Mouse (Mus musculus): ENCODE data around the gene Apoh. TPM values are rescaled to one million over a fixed set of nuclear protein-coding genes. Genes with fewer than 3 reads are reported as not detected.

Gene Apoh
- polyA plus RNA-seq, 1 experiment from 2014 or later, result not detected

DNA sequence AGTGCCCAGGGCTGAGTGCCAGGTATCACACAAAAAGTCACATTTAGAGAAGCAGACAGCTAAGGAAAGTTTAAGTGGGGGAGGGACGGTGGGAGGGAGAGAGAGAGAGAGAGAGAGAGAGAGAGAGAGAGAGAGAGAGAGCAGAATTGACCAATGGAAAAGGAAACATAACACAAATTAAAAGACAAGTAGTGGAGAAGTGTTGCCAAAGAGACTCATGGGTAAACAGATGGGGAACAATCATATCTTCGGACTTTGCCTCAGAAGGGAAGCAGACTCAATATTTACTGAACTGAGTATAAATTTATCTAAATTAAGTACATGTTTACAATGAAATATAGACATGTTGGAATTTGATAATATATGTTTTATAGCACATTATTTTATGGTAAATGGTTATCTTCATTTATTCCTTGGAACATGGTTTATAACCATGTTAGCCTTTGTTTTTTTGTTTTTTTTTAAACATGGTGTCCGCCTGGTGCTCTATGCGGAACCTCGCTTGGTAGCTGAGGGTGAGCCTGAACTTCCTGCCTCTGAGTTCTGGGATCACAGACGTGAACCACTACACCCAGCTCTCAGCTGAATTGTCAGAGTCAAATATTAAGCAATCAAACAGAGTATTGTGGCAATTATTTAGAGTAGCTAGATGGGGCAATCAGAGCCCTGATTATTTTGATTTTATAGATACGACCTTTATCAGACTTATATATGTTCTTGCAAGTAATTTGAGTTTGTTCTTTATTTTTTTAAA lies 53.1 kb downstream of the Apoh start:
- H3K4me1 ChIP-seq, result no peaks in the 10 kb centered on the region
- no peak for ATAC-seq (ENCODE audit: low FRiP score, low read depth)
- no peaks in the 10 kb centered on the region for H3K36me3 ChIP-seq
- 90% methylated on average over 7 of the region's 7 CpGs for WGBS
- H3K4me2 ChIP-seq (replicated peaks), result no peak overlapping the region
- no peaks in the 10 kb centered on the region for H3K9me3 ChIP-seq
- no peak overlapping the region for H3K27ac ChIP-seq (replicated peaks)
- H3K9ac ChIP-seq (replicated peaks), result no peak overlapping the region
- H3K4me3 ChIP-seq, result no peak overlapping the region
- no peaks in the 10 kb centered on the region for H3K27me3 ChIP-seq

GRCm38 (mm10) chr11:108409876-108410644 lies 66.9 kb downstream of the Apoh start:
- H3K9ac ChIP-seq (replicated peaks), result no peak overlapping the region
- H3K4me1 ChIP-seq, result peaks cover 4% of the 10 kb centered on the region
- H3K27ac ChIP-seq (replicated peaks), result 0 out of 2 replicates have a peak overlapping the region, but pooled peaks have one; percentile 30
- H3K4me3 ChIP-seq, result no peak overlapping the region
- H3K4me2 ChIP-seq (replicated peaks), result no peak overlapping the region
- peak; percentile 44; the same call in 1 of the 2 replicates for ATAC-seq (ENCODE audit: low FRiP score, low read depth)
- no peaks in the 10 kb centered on the region for H3K9me3 ChIP-seq
- H3K36me3 ChIP-seq, result no peaks in the 10 kb centered on the region
- 65% methylated on average over 8 of the region's 9 CpGs for WGBS
- no peaks in the 10 kb centered on the region for H3K27me3 ChIP-seq

DNA sequence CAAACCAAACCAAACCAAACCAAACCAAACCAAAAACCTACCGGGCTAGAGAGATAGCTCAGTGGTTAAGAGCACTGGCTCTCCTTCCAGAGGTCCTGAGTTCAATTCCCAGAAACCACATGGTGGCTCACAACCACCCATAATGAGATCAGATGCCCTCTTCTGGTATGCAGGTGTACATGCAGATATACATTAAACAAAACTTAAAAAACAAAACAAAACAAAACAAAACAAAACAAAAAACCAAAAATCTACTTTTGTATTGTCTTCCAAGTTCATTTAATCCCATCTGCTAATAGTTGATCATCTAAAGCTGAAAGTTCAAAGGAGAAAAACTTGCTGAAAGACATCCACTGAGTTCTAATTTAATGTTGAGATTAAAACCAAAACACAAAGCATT lies 73.2 kb downstream of the Apoh start:
- H3K27ac ChIP-seq (replicated peaks), result no peak overlapping the region
- H3K36me3 ChIP-seq, result no peaks in the 10 kb centered on the region
- WGBS, result 92% methylated on average over 1 of the region's 1 CpGs
- H3K4me1 ChIP-seq, result no peaks in the 10 kb centered on the region
- no peaks in the 10 kb centered on the region for H3K9me3 ChIP-seq
- no peaks in the 10 kb centered on the region for H3K27me3 ChIP-seq
- H3K9ac ChIP-seq (replicated peaks), result no peak overlapping the region
- no peak overlapping the region for H3K4me2 ChIP-seq (replicated peaks)
- no peak overlapping the region for H3K4me3 ChIP-seq
- ATAC-seq (ENCODE audit: low FRiP score, low read depth), result no peak

GRCm38 (mm10) chr11:108418540-108418939 lies 75.4 kb downstream of the Apoh start:
- Histone ChIP-seq H3K9ac (replicated peaks) (no peak overlapping the region), H3K27ac (replicated peaks) (no peak overlapping the region), H3K27me3 (peaks cover 5% of the 10 kb centered on the region), H3K4me2 (replicated peaks) (no peak overlapping the region), H3K9me3 (no peaks in the 10 kb centered on the region), H3K4me1 (peaks cover 6% of the 10 kb centered on the region), H3K36me3 (no peaks in the 10 kb centered on the region), H3K4me3 (no peak overlapping the region)
- WGBS, result 33% methylated on average over 1 of the region's 1 CpGs
- no peak for ATAC-seq (ENCODE audit: low FRiP score, low read depth)

DNA sequence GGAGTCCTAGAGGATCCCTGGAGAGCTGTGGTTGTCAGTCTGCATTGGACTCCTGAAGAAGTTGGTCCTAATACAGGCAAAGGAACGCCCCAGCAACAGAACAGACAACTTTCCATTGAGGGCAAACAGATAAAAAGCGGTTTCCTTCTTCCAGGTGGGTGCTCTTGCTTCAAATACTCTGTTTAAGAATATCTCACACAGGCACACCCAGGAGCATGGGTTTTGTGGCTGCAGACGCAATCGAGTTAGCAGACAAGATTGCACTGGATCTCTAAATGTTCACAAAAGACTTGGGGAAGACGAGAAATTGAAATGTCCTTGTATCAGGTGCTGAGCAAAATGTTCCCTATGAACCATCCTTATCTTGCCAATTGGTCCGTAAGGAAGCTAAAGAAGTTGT lies 76.1 kb downstream of the Apoh start:
- H3K36me3 ChIP-seq, result no peaks in the 10 kb centered on the region
- no peak overlapping the region for H3K4me3 ChIP-seq
- no peaks in the 10 kb centered on the region for H3K9me3 ChIP-seq
- H3K4me1 ChIP-seq, result peaks cover 13% of the 10 kb centered on the region
- 93% methylated on average over 6 of the region's 6 CpGs for WGBS
- H3K4me2 ChIP-seq (replicated peaks), result no peak overlapping the region
- H3K27ac ChIP-seq (replicated peaks), result no peak overlapping the region
- peaks cover 6% of the 10 kb centered on the region for H3K27me3 ChIP-seq
- no peak overlapping the region for H3K9ac ChIP-seq (replicated peaks)
- ATAC-seq (ENCODE audit: low FRiP score, low read depth), result no peak

- H3K27ac ChIP-seq (replicated peaks), result no peak overlapping the region
- no peak overlapping the region for H3K9ac ChIP-seq (replicated peaks)
- H3K4me3 ChIP-seq, result no peak overlapping the region
- H3K4me1 ChIP-seq, result peaks cover 13% of the 10 kb centered on the region
- WGBS, result 76% methylated on average over 4 of the region's 4 CpGs
- H3K36me3 ChIP-seq, result no peaks in the 10 kb centered on the region
- peaks cover 6% of the 10 kb centered on the region for H3K27me3 ChIP-seq
- H3K4me2 ChIP-seq (replicated peaks), result no peak overlapping the region
- H3K9me3 ChIP-seq, result no peaks in the 10 kb centered on the region
- no peak for ATAC-seq (ENCODE audit: low FRiP score, low read depth)
These were observed 77.6 kb downstream of the Apoh start for GRCm38 (mm10) chr11:108420751-108421150.

- Histone ChIP-seq H3K9me3 (no peaks in the 10 kb centered on the region), H3K4me2 (replicated peaks) (peak overlapping the region; percentile 59), H3K4me1 (peaks cover 16% of the 10 kb centered on the region), H3K27me3 (peaks cover 6% of the 10 kb centered on the region), H3K9ac (replicated peaks) (no peak overlapping the region), H3K27ac (replicated peaks) (no peak overlapping the region), H3K36me3 (no peaks in the 10 kb centered on the region), H3K4me3 (no peak overlapping the region)
- no peak for ATAC-seq (ENCODE audit: low FRiP score, low read depth)
- 44% methylated on average over 7 of the region's 7 CpGs for WGBS
These were observed 80.1 kb downstream of the Apoh start for GRCm38 (mm10) chr11:108423221-108423620.

DNA sequence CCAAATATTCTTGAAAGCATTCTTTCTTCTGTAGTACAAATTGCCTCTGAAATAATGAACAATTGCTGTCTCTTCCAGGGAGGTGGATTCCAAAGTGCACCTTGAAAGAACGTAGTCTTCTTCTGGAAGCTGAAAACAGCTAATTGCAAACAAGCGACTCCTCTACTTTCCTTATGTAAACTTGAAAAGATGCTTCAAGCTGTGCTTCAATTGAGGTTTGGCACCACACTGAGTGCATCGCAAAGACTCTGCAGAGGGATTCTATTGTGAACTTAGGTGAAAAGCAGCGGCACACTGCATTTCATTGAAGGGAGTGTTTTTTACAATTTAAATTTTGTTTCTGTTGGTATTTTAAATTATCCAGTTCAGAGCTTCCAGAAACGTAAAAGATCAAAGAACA lies 81.0 kb downstream of the Apoh start:
- peak overlapping the region; percentile 73 for H3K27ac ChIP-seq (replicated peaks)
- peak overlapping the region; percentile 59 for H3K4me2 ChIP-seq (replicated peaks)
- no peaks in the 10 kb centered on the region for H3K9me3 ChIP-seq
- peak overlapping the region; percentile 21; the same call in 1 of the 2 replicates for H3K9ac ChIP-seq (replicated peaks)
- no peak for ATAC-seq (ENCODE audit: low FRiP score, low read depth)
- no peaks in the 10 kb centered on the region for H3K36me3 ChIP-seq
- H3K27me3 ChIP-seq, result peaks cover 6% of the 10 kb centered on the region
- H3K4me1 ChIP-seq, result peaks cover 16% of the 10 kb centered on the region
- WGBS, result 0% methylated on average over 5 of the region's 5 CpGs
- H3K4me3 ChIP-seq, result peak overlapping the region; percentile 59

DNA sequence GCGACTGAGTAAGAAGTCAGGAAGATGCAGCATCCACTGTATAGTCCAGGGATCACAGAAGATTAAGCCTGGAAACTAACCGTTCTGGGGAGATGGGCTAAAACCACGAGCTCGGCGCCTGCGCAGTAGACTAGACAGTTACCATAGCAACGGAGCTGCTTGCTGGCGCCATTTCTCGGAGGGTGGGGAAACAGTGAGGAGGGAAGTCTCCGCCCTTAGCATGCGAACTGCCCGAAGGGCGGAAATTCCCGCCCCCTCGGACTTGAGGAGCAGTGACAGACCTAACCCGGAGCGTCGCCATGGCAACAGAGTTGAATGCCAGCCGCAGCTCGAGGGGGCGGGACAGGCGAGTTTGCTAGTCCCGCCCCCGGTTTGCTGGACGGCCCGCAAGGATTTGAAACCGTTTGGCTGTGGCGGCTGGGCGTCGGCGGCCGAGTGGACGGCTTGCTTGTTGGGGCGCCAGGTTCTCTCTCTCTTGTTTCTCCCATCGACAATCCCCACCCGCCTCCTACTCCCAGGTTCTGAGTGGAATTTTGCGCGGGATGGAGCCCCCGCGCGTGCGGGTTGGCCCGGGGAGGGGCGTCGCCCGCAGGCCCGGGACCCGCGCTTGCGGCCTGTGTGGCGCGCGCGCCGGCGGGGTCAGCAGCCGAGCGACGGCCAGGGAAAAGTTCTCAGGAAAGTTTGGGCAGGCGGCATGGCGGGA lies 81.9 kb downstream of the Apoh start, which contains the start of gene Cep112:
Gene Cep112, plus strand, starts transcription at position 304 of the 703 bp plus-strand sequence.
- Histone ChIP-seq H3K36me3 (no peaks in the 10 kb centered on the region), H3K27ac (replicated peaks) (peak within 1 kb of the TSS; percentile 73), H3K9ac (replicated peaks) (peak within 1 kb of the TSS; percentile 65), H3K4me3 (peak within 1 kb of the TSS; percentile 59), H3K4me2 (replicated peaks) (peak within 1 kb of the TSS; percentile 59), H3K27me3 (peaks cover 6% of the 10 kb centered on the region), H3K9me3 (no peaks in the 10 kb centered on the region), H3K4me1 (peaks cover 16% of the 10 kb centered on the region)
- ATAC-seq (ENCODE audit: low FRiP score, low read depth), result peak; percentile 94
- WGBS, result under 1% methylated on average over 61 of the region's 61 CpGs

DNA sequence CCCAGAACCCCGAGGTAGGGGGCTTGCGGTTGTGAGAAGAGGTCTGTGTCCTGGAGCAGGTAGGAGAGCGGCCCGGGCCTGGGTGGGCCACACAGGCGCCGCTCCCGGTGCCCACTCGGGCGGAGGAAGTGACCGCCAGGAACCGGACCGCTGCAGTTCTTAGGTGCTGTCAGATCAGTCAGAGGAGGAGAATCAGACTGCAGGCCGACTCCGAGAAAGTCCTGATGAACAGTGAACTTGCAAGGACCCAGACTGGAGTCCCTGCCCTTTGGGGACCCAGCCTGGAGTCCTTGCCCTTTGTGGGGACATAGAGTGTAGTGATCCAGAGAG lies 82.4 kb downstream of the Apoh start:
- H3K4me3 ChIP-seq, result peak overlapping the region; percentile 59
- no peaks in the 10 kb centered on the region for H3K9me3 ChIP-seq
- ATAC-seq (ENCODE audit: low FRiP score, low read depth), result peak; percentile 65
- H3K36me3 ChIP-seq, result no peaks in the 10 kb centered on the region
- WGBS, result 11% methylated on average over 14 of the region's 14 CpGs
- H3K9ac ChIP-seq (replicated peaks), result peak overlapping the region; percentile 65
- H3K4me1 ChIP-seq, result peaks cover 16% of the 10 kb centered on the region
- no peak overlapping the region for H3K27ac ChIP-seq (replicated peaks)
- H3K27me3 ChIP-seq, result peaks cover 6% of the 10 kb centered on the region
- H3K4me2 ChIP-seq (replicated peaks), result peak overlapping the region; percentile 59

- Histone ChIP-seq H3K4me3 (peak overlapping the region; percentile 59), H3K27me3 (peaks cover 6% of the 10 kb centered on the region), H3K27ac (replicated peaks) (no peak overlapping the region), H3K9ac (replicated peaks) (peak overlapping the region; percentile 65; the same call in 1 of the 2 replicates), H3K9me3 (no peaks in the 10 kb centered on the region), H3K36me3 (no peaks in the 10 kb centered on the region), H3K4me2 (replicated peaks) (peak overlapping the region; percentile 59), H3K4me1 (peaks cover 16% of the 10 kb centered on the region)
- 91% methylated on average over 3 of the region's 3 CpGs for WGBS
- ATAC-seq (ENCODE audit: low FRiP score, low read depth), result no peak
These were observed 82.9 kb downstream of the Apoh start for GRCm38 (mm10) chr11:108426086-108426485.

- Histone ChIP-seq H3K27me3 (peaks cover 6% of the 10 kb centered on the region), H3K4me3 (no peak overlapping the region), H3K4me2 (replicated peaks) (0 out of 2 replicates have a peak overlapping the region, but pooled peaks have one; percentile 10), H3K27ac (replicated peaks) (no peak overlapping the region), H3K36me3 (no peaks in the 10 kb centered on the region), H3K9me3 (no peaks in the 10 kb centered on the region), H3K9ac (replicated peaks) (no peak overlapping the region), H3K4me1 (peaks cover 16% of the 10 kb centered on the region)
- ATAC-seq (ENCODE audit: low FRiP score, low read depth), result no peak
- WGBS, result 51% methylated on average over 6 of the region's 6 CpGs
These were observed 84.0 kb downstream of the Apoh start for GRCm38 (mm10) chr11:108427191-108427590.

All from midbrain, embryonic 12.5 days (tissue).